Comparison of ENCODE assay signal across 8 mouse cellular contexts in the genomic region with DNA sequence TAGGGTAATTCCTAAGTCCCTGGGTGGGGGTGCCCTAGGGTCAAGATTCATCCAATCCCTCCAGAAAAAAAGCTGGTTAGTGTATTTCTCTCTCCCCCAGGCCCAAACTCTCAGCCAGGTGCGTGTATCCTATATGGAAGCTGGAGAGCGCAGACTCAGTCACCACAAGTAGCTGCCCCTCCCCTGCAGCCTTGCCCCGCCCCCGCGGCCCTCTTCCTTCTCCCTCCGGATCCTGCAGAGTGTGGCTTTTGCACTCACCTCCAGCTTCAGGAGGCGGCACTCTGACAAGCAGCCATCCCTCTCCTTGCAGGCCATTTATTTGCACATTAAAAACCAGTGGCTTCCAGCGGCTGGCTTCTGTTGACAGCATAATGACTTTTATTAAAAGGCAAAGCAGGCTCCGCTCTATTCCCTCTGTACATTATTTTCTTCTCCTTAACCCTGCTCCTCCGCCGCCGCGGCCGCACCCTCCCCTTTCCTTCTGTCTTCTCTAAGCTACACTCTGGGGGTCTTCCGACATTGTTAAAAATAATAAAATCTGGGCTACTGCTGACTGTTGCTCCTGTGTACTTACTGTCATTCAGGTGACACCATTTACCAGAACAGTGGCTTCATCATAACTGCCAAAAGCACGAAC. TPM values are rescaled to one million over a fixed set of nuclear protein-coding genes. Genes with fewer than 3 reads are reported as not detected.
A peak's percentile ranks its signal among the peaks of the same experiment; 100 is the strongest.
DNase-seq lines count a peak whose midpoint lies in the region; ATAC-seq lines count a peak whose summit lies in the region.

No protein-coding gene starts in this region.

- intact Hi-C loops in left cerebral cortex, postnatal 14 days (cut with DNase I): no loop called here

- no peak overlapping the region for H3K9ac ChIP-seq in forebrain, embryonic 12.5 days
- H3K9ac ChIP-seq in midbrain, embryonic 15.5 days: no peak overlapping the region

- no peak for DNase-seq in heart, embryonic 10.5 days (ENCODE audit: low spot score)
- DNase-seq in heart, adult 18-20 months: no peak
- peak; percentile 34 for DNase-seq in kidney, postnatal 10 days
- DNase-seq in adrenal gland, adult 18-20 months (ENCODE audit: low spot score in 2 of 2): no peak
- no peak for DNase-seq in cerebellum, postnatal 4 days (ENCODE audit: low spot score in 2 of 2)
- DNase-seq in left cerebral cortex, postnatal 14 days (ENCODE audit: low spot score in 2 of 2): no peak

- peak overlapping the region; percentile 35 for H3K4me3 ChIP-seq in heart, embryonic 10.5 days
- 0 out of 2 replicates have a peak overlapping the region, but pooled peaks have one; percentile 4 for H3K4me3 ChIP-seq in forebrain, embryonic 12.5 days (replicated peaks)
- peak overlapping the region; percentile 27 for H3K4me3 ChIP-seq in midbrain, embryonic 15.5 days

- peak; percentile 87 for ATAC-seq in forebrain, embryonic 12.5 days (ENCODE audit: low FRiP score)
- peak; percentile 80 for ATAC-seq in midbrain, embryonic 15.5 days (replicated peaks)

- no peaks in the 10 kb centered on the region for H3K36me3 ChIP-seq in heart, embryonic 10.5 days
- H3K36me3 ChIP-seq in forebrain, embryonic 12.5 days (replicated peaks): no peaks in the 10 kb centered on the region
- no peaks in the 10 kb centered on the region for H3K36me3 ChIP-seq in midbrain, embryonic 15.5 days (replicated peaks)

- 1% methylated on average over 16 of the region's 16 CpGs for WGBS in heart, embryonic 10.5 days
- WGBS in forebrain, embryonic 12.5 days: under 1% methylated on average over 16 of the region's 16 CpGs
- WGBS in midbrain, embryonic 15.5 days: 3% methylated on average over 16 of the region's 16 CpGs

- peak overlapping the region; percentile 44 for H3K4me2 ChIP-seq in forebrain, embryonic 12.5 days
- H3K4me2 ChIP-seq in midbrain, embryonic 15.5 days: peak overlapping the region; percentile 45

- H3K27me3 ChIP-seq in heart, embryonic 10.5 days (ENCODE audit: insufficient read depth, poor library complexity, severe bottlenecking): peaks cover 59% of the 10 kb centered on the region
- peaks cover 71% of the 10 kb centered on the region for H3K27me3 ChIP-seq in forebrain, embryonic 12.5 days
- peaks cover 32% of the 10 kb centered on the region for H3K27me3 ChIP-seq in midbrain, embryonic 15.5 days (replicated peaks)

- H3K4me1 ChIP-seq in heart, embryonic 10.5 days: no peaks in the 10 kb centered on the region
- H3K4me1 ChIP-seq in forebrain, embryonic 12.5 days: peaks cover 7% of the 10 kb centered on the region; the same call in 1 of the 2 replicates
- H3K4me1 ChIP-seq in midbrain, embryonic 15.5 days: peaks cover 8% of the 10 kb centered on the region

- no peaks in the 10 kb centered on the region for H3K9me3 ChIP-seq in heart, embryonic 10.5 days
- no peaks in the 10 kb centered on the region for H3K9me3 ChIP-seq in forebrain, embryonic 12.5 days
- no peaks in the 10 kb centered on the region for H3K9me3 ChIP-seq in midbrain, embryonic 15.5 days

- no peak overlapping the region for H3K27ac ChIP-seq in heart, embryonic 10.5 days
- no peak overlapping the region for H3K27ac ChIP-seq in forebrain, embryonic 12.5 days
- 0 out of 2 replicates have a peak overlapping the region, but pooled peaks have one; percentile 11 for H3K27ac ChIP-seq in midbrain, embryonic 15.5 days

RNA-seq across cellular contexts. Expression of gene Rasgrf1, which starts 41.5 kb away (rescaled TPM):
- polyA plus RNA-seq in heart, embryonic 10.5 days (2016; fragmentation: Nextera tagmentation; extraction: Ambion mirVana): 0.13 and 0.22 TPM in 2 replicates
- under 1 TPM; 0.15 TPM for total RNA-seq in heart, adult 18-20 months (2021)
- polyA plus RNA-seq in forebrain, embryonic 12.5 days (2016; fragmentation: Nextera tagmentation; extraction: Ambion mirVana): 0.18 and 0.24 TPM in 2 replicates
- 4.4 and 5.3 TPM in 2 replicates for polyA plus RNA-seq in midbrain, embryonic 15.5 days (2015; fragmentation: Nextera tagmentation; extraction: Ambion mirVana)
- total RNA-seq in adrenal gland, adult 18-20 months (2021): 10 to 100 TPM; 18.2 to 26.9 TPM
- total RNA-seq in left cerebral cortex, postnatal 14 days (2021): 100 to 1,000 TPM; 146 to 187 TPM

Comparison
In these comparisons a context has a peak if more than half of its experiments do, and no peak if none do; other contexts are left out.
1. RNA of gene Rasgrf1, which starts 41.5 kb away (total RNA-seq): 146 to 187 TPM in left cerebral cortex, postnatal 14 days and 18.2 to 26.9 TPM in adrenal gland, adult 18-20 months; 0.15 TPM in heart, adult 18-20 months; every median in the first group is over 10 times any median in the second.
2. Peak in every context shown above with its lines, with median percentiles within 50 percentile points of each other: H3K4me3 ChIP-seq.